Mouse (Mus musculus) hindlimb bud, embryonic 11.5 days (tissue): ENCODE measurements around the gene Irf8.

Source experiments
- DNase-seq: peaks from one replicate; pipeline ENCODE4 v3.0.0-alpha.2; 2012; ENCODE audit warnings: low read depth, low spot score; ENCODE audit errors: extremely low spot score

Gene Irf8

GRCm38 (mm10) chr8:120735770-120736481 is at the start of gene Irf8:
Gene Irf8 (plus strand): TSS chr8:120736358.
- peak; percentile 33 for DNase-seq

- no peak for DNase-seq
Observed at GRCm38 (mm10) chr8:120686576-120686975, 49.6 kb upstream of the Irf8 start.

- no peak for DNase-seq
Observed at GRCm38 (mm10) chr8:120687786-120688185, 48.4 kb upstream of the Irf8 start.

GRCm38 (mm10) chr8:120688511-120688910 is 47.6 kb upstream of the Irf8 start:
- DNase-seq: no peak

- no peak for DNase-seq
Observed at GRCm38 (mm10) chr8:120692934-120693333, 43.2 kb upstream of the Irf8 start.

GRCm38 (mm10) chr8:120693861-120694493 is 42.2 kb upstream of the Irf8 start:
- no peak for DNase-seq

GRCm38 (mm10) chr8:120696401-120697153 is 39.6 kb upstream of the Irf8 start:
- DNase-seq: no peak

GRCm38 (mm10) chr8:120697154-120697978 is 38.8 kb upstream of the Irf8 start:
- DNase-seq: no peak

- no peak for DNase-seq
Observed at GRCm38 (mm10) chr8:120697979-120698272, 38.2 kb upstream of the Irf8 start.

GRCm38 (mm10) chr8:120698426-120698825 is 37.7 kb upstream of the Irf8 start:
- no peak for DNase-seq

- DNase-seq: no peak
Observed at GRCm38 (mm10) chr8:120699079-120699478, 37.1 kb upstream of the Irf8 start.

- DNase-seq: no peak
Observed at GRCm38 (mm10) chr8:120699565-120699964, 36.6 kb upstream of the Irf8 start.

GRCm38 (mm10) chr8:120700053-120700452 is 36.1 kb upstream of the Irf8 start:
- no peak for DNase-seq

GRCm38 (mm10) chr8:120701758-120702465 is 34.2 kb upstream of the Irf8 start:
- DNase-seq: no peak

- no peak for DNase-seq
Observed at GRCm38 (mm10) chr8:120704203-120704602, 32.0 kb upstream of the Irf8 start.

GRCm38 (mm10) chr8:120705163-120705562 is 31.0 kb upstream of the Irf8 start:
- DNase-seq: no peak

- no peak for DNase-seq
Observed at GRCm38 (mm10) chr8:120706193-120706592, 30.0 kb upstream of the Irf8 start.

- DNase-seq: no peak
Observed at GRCm38 (mm10) chr8:120709176-120709575, 27.0 kb upstream of the Irf8 start.

GRCm38 (mm10) chr8:120715200-120715599 is 21.0 kb upstream of the Irf8 start:
- no peak for DNase-seq

GRCm38 (mm10) chr8:120715996-120716680 is 20.0 kb upstream of the Irf8 start:
- DNase-seq: no peak
